Mouse (Mus musculus) limb, embryonic 14.5 days (tissue): ENCODE results near the gene Ackr3. TPM values are rescaled to one million over a fixed set of nuclear protein-coding genes. Genes with fewer than 3 reads are reported as not detected.

ENCODE experiments used
- ATAC-seq: fragments of 200-750 bp; cut with Nextera tagmentation; 2 replicates; pipeline ENCODE4 v1.8.0; 2017; ENCODE audit warnings: low read depth, moderate number of reproducible peaks, moderate TSS enrichment; ENCODE audit not compliant: low FRiP score
- DNase-seq: peaks from one replicate; pipeline ENCODE4 v3.0.0-alpha.2; 2015; ENCODE audit warnings: low spot score
- H3K27ac ChIP-seq: fragments of 300-500 bp; sonication (generic); replicated peaks from 2 replicates; pipeline ENCODE4 v1.5.1; 2014; ENCODE audit warnings: low read depth, mild to moderate bottlenecking, low read length, moderate library complexity, mixed read lengths
- H3K27me3 ChIP-seq: fragments of 300-500 bp; sonication (generic); 2 replicates; pipeline ENCODE4 v1.6.1; 2014; ENCODE audit warnings: low read length, mixed read lengths; ENCODE audit not compliant: control insufficient read depth, insufficient read depth
- H3K36me3 ChIP-seq: fragments of 300-500 bp; sonication (generic); 2 replicates; pipeline ENCODE4 v1.6.1; 2014; ENCODE audit warnings: mild to moderate bottlenecking, low read length, moderate library complexity, mixed read lengths; ENCODE audit not compliant: control insufficient read depth, insufficient read depth
- H3K4me1 ChIP-seq: fragments of 300-500 bp; sonication (generic); 2 replicates; pipeline ENCODE4 v1.6.1; 2014; ENCODE audit warnings: antibody characterized with exemption, low read length, mixed read lengths; ENCODE audit not compliant: control insufficient read depth, insufficient read depth
- H3K4me2 ChIP-seq: fragments of 300-500 bp; sonication (generic); replicated peaks from 2 replicates; pipeline ENCODE4 v1.6.1; 2014; ENCODE audit warnings: low read depth, mild to moderate bottlenecking, low read length, moderate library complexity; ENCODE audit not compliant: severe bottlenecking
- H3K4me3 ChIP-seq: fragments of 300-500 bp; sonication (generic); replicated peaks from 2 replicates; pipeline ENCODE4 v1.5.1; 2014; ENCODE audit warnings: low read length
- H3K9ac ChIP-seq: fragments of 300-500 bp; sonication (generic); 2 replicates; pipeline ENCODE4 v1.6.1; 2014; ENCODE audit warnings: mild to moderate bottlenecking, low read depth, low read length, moderate library complexity; ENCODE audit not compliant: severe bottlenecking
- H3K9me3 ChIP-seq: fragments of 300-500 bp; sonication (generic); 2 replicates; pipeline ENCODE4 v1.6.1; 2016; ENCODE audit warnings: low read length; ENCODE audit not compliant: control insufficient read depth
- POLR2A ChIP-seq: fragments of 200-500 bp; IDR thresholded peaks from 2 replicates; pipeline ENCODE4 v1.8.0; 2012; ENCODE audit warnings: inconsistent platforms, mild to moderate bottlenecking, moderate library complexity, borderline replicate concordance; ENCODE audit not compliant: insufficient read depth, insufficient read length; ENCODE audit errors: extremely low read depth
- WGBS: fragments of 180-500 bp; shearing (Covaris S2); extraction: QIAGEN DNeasy Blood & Tissue Kit; methylation state at CpG from one replicate; pipeline ENCODE4 v1.1.7; 2014; 5-methylcytosine and 5-hydroxymethylcytosine counted together
- polyA plus RNA-seq, 2 experiments: library from polyadenylated mRNA; depleted of rRNA in 1 of 2; stranded (reverse) in 1 of 2; unstranded in 1 of 2; fragments of >200 nt; fragmentation: Nextera tagmentation in 1 of 2; extraction: Ambion mirVana in 1 of 2; gene quantifications; 2 replicates each; pipeline versions ENCODE4 v1.2.1 to v1.2.3; 2012 to 2014

The Ackr3 gene
- polyA plus RNA-seq, 2 experiments: 49.7 to 93.8 TPM

- ATAC-seq: no peak
- Histone ChIP-seq H3K9me3 (no peaks in the 10 kb centered on the region), H3K27ac (no peak overlapping the region), H3K4me2 (no peak overlapping the region), H3K27me3 (no peaks in the 10 kb centered on the region), H3K9ac (no peak overlapping the region), H3K36me3 (no peaks in the 10 kb centered on the region), H3K4me1 (peaks cover 8% of the 10 kb centered on the region), H3K4me3 (no peak overlapping the region)
- DNase-seq: no peak
- WGBS: 90% methylated on average over 8 of the region's 8 CpGs
- TF ChIP-seq POLR2A: no peak
These were observed 44.2 kb downstream of the Ackr3 start for GRCm38 (mm10) chr1:90247756-90248541.

- H3K27me3 ChIP-seq: no peaks in the 10 kb centered on the region
- no peak overlapping the region for H3K27ac ChIP-seq
- peaks cover 8% of the 10 kb centered on the region for H3K4me1 ChIP-seq
- no peak overlapping the region for H3K4me2 ChIP-seq
- no peak for DNase-seq
- H3K36me3 ChIP-seq: no peaks in the 10 kb centered on the region
- TF ChIP-seq POLR2A: no peak
- H3K9me3 ChIP-seq: no peaks in the 10 kb centered on the region
- no peak for ATAC-seq
- no peak overlapping the region for H3K4me3 ChIP-seq
- no peak overlapping the region for H3K9ac ChIP-seq
- 76% methylated on average over 9 of the region's 9 CpGs for WGBS
These were observed 45.4 kb downstream of the Ackr3 start for GRCm38 (mm10) chr1:90248966-90249735.

GRCm38 (mm10) chr1:90250419-90250818 lies 46.6 kb downstream of the Ackr3 start:
- WGBS: 69% methylated on average over 6 of the region's 6 CpGs
- no peak for DNase-seq

GRCm38 (mm10) chr1:90251156-90251555 lies 47.4 kb downstream of the Ackr3 start:
- no peak for TF ChIP-seq POLR2A
- DNase-seq: no peak
- no peak overlapping the region for H3K9ac ChIP-seq
- no peak overlapping the region for H3K4me2 ChIP-seq
- H3K4me1 ChIP-seq: peaks cover 8% of the 10 kb centered on the region
- H3K36me3 ChIP-seq: no peaks in the 10 kb centered on the region
- WGBS: 63% methylated on average over 3 of the region's 3 CpGs
- ATAC-seq: no peak
- no peak overlapping the region for H3K4me3 ChIP-seq
- H3K27me3 ChIP-seq: no peaks in the 10 kb centered on the region
- no peaks in the 10 kb centered on the region for H3K9me3 ChIP-seq
- H3K27ac ChIP-seq: no peak overlapping the region

More at GRCm38 (mm10) chr1:90250419-90250818, 46.6 kb downstream of the Ackr3 start:
- TF ChIP-seq POLR2A: no peak
- Histone ChIP-seq H3K36me3 (no peaks in the 10 kb centered on the region), H3K9ac (no peak overlapping the region), H3K27me3 (no peaks in the 10 kb centered on the region), H3K27ac (no peak overlapping the region), H3K4me1 (peaks cover 8% of the 10 kb centered on the region), H3K4me2 (no peak overlapping the region), H3K4me3 (no peak overlapping the region), H3K9me3 (no peaks in the 10 kb centered on the region)
- ATAC-seq: no peak

GRCm38 (mm10) chr1:90253465-90253864 lies 49.7 kb downstream of the Ackr3 start:
- Histone ChIP-seq H3K9ac (no peak overlapping the region), H3K9me3 (no peaks in the 10 kb centered on the region), H3K4me2 (no peak overlapping the region), H3K27ac (no peak overlapping the region), H3K4me1 (peaks cover 4% of the 10 kb centered on the region), H3K4me3 (no peak overlapping the region), H3K36me3 (no peaks in the 10 kb centered on the region), H3K27me3 (no peaks in the 10 kb centered on the region)
- TF ChIP-seq POLR2A: no peak
- no peak for ATAC-seq
- WGBS: 50% methylated on average over 10 of the region's 10 CpGs
- DNase-seq: no peak
